ENCODE assay signal across 11 mouse cellular contexts in genomic region chr12:99285199-99285598, GRCm38 (mm10).
DNase-seq lines count a peak whose midpoint lies in the region; ATAC-seq and TF ChIP-seq lines count a peak whose summit lies in the region.
"Had no signal": no experiment of that assay in that cellular context is flagged by ENCODE, and none has a peak within 500 bp of the region (broad histone marks: within the 10 kb centered on the region; RNA-seq: fewer than 3 reads in every experiment).

No protein-coding gene starts in this region.

- ATAC-seq in kidney, postnatal 0 days (replicated peaks; ENCODE audit: low FRiP score, low read depth): no peak
- 0 out of 2 replicates have a peak, but pooled peaks have one; percentile 18 for ATAC-seq in hindbrain, embryonic 13.5 days (ENCODE audit: low FRiP score)
- ATAC-seq in neural tube, embryonic 12.5 days (ENCODE audit: low FRiP score, low read depth): peak; percentile 59
- ATAC-seq in erythroblast, adult 5-6 weeks (replicated peaks; ENCODE audit: low FRiP score, poor library complexity, severe bottlenecking): no peak

- peaks cover 8% of the 10 kb centered on the region for H3K4me1 ChIP-seq in kidney, postnatal 0 days (replicated peaks; ENCODE audit: insufficient read depth, low read length)
- H3K4me1 ChIP-seq in cortical plate, adult 2 months (ENCODE audit: control insufficient read depth, insufficient read depth, low read length): peaks cover 6% of the 10 kb centered on the region
- peaks cover 75% of the 10 kb centered on the region for H3K4me1 ChIP-seq in hindbrain, embryonic 13.5 days (replicated peaks)
- H3K4me1 ChIP-seq in neural tube, embryonic 12.5 days: peaks cover 38% of the 10 kb centered on the region

- TF ChIP-seq CTCF in kidney, postnatal 0 days (IDR thresholded peaks at IDR 0.05; ENCODE audit: low read depth): no peak
- TF ChIP-seq CTCF in cortical plate, adult 2 months (IDR thresholded peaks at IDR 0.05; ENCODE audit: extremely low read depth, insufficient read depth, low read length): no peak

- WGBS in kidney, postnatal 0 days: 56% methylated on average over 9 of the region's 9 CpGs
- WGBS in hindbrain, embryonic 13.5 days: 13% methylated on average over 9 of the region's 9 CpGs
- 14% methylated on average over 9 of the region's 9 CpGs for WGBS in neural tube, embryonic 12.5 days

- H3K9ac ChIP-seq in kidney, postnatal 0 days (ENCODE audit: low read depth, low read length): peak overlapping the region; percentile 29; the same call in 1 of the 2 replicates
- H3K9ac ChIP-seq in hindbrain, embryonic 13.5 days: peak overlapping the region; percentile 60; the same call in 1 of the 2 replicates
- no peak overlapping the region for H3K9ac ChIP-seq in neural tube, embryonic 12.5 days

- no peak overlapping the region for H3K4me3 ChIP-seq in kidney, postnatal 0 days (replicated peaks; ENCODE audit: low read depth, low read length)
- H3K4me3 ChIP-seq in cortical plate, adult 2 months (ENCODE audit: insufficient read depth, low read length): no peak overlapping the region
- H3K4me3 ChIP-seq in hindbrain, embryonic 13.5 days: no peak overlapping the region
- H3K4me3 ChIP-seq in neural tube, embryonic 12.5 days: no peak overlapping the region

- no peaks in the 10 kb centered on the region for H3K36me3 ChIP-seq in kidney, postnatal 0 days (ENCODE audit: insufficient read depth, low read length)
- peaks cover 3% of the 10 kb centered on the region; the same call in 1 of the 2 replicates for H3K36me3 ChIP-seq in hindbrain, embryonic 13.5 days
- 0 out of 2 replicates have a peak, but pooled peaks cover under 1% of the 10 kb centered on the region for H3K36me3 ChIP-seq in neural tube, embryonic 12.5 days

- no peak for TF ChIP-seq POLR2A in cortical plate, adult 2 months (IDR thresholded peaks at IDR 0.05; ENCODE audit: extremely low read depth, insufficient read depth, low read length)

- DNase-seq in kidney, postnatal 0 days (ENCODE audit: low spot score): no peak
- DNase-seq in kidney, adult 11 months: no peak
- DNase-seq in layer of hippocampus, adult 9-10 months (ENCODE audit: low spot score): no peak
- no peak for DNase-seq in spleen, postnatal 10 days (ENCODE audit: low spot score in 2 of 2)
- DNase-seq: gastrocnemius, postnatal 14 days; kidney, postnatal 10 days; lung, adult 18-20 months had no signal

- H3K27ac ChIP-seq in kidney, postnatal 0 days: no peak overlapping the region
- H3K27ac ChIP-seq in cortical plate, adult 2 months (ENCODE audit: insufficient read depth, low read length): peak overlapping the region; percentile 25; the same call in 1 of the 2 replicates
- H3K27ac ChIP-seq in hindbrain, embryonic 13.5 days: peak overlapping the region; percentile 64
- 0 out of 2 replicates have a peak overlapping the region, but pooled peaks have one; percentile 5 for H3K27ac ChIP-seq in neural tube, embryonic 12.5 days

- no peaks in the 10 kb centered on the region for H3K27me3 ChIP-seq in kidney, postnatal 0 days (ENCODE audit: insufficient read depth, low read length)
- H3K27me3 ChIP-seq in hindbrain, embryonic 13.5 days: no peaks in the 10 kb centered on the region
- H3K27me3 ChIP-seq in neural tube, embryonic 12.5 days (replicated peaks): no peaks in the 10 kb centered on the region

- H3K4me2 ChIP-seq in kidney, postnatal 0 days (ENCODE audit: low read length): no peak overlapping the region
- H3K4me2 ChIP-seq in hindbrain, embryonic 13.5 days: peak overlapping the region; percentile 17; the same call in 1 of the 2 replicates
- H3K4me2 ChIP-seq in neural tube, embryonic 12.5 days (replicated peaks): peak overlapping the region; percentile 30; the same call in 1 of the 2 replicates

- no peaks in the 10 kb centered on the region for H3K9me3 ChIP-seq in kidney, postnatal 0 days (replicated peaks; ENCODE audit: low read length)
- H3K9me3 ChIP-seq in hindbrain, embryonic 13.5 days: no peaks in the 10 kb centered on the region
- no peaks in the 10 kb centered on the region for H3K9me3 ChIP-seq in neural tube, embryonic 12.5 days

Comparison
In these comparisons a context has a peak if more than half of its experiments do, and no peak if none do; other contexts are left out.
1. ATAC-seq: peak in hindbrain, embryonic 13.5 days (single experiment) and neural tube, embryonic 12.5 days (single experiment); none in kidney, postnatal 0 days (single experiment) and erythroblast, adult 5-6 weeks (single experiment).